Mouse (Mus musculus): ENCODE data around the gene Nxph3.
A peak's percentile ranks its signal among the peaks of the same experiment; 100 is the strongest.

The Nxph3 gene

DNA sequence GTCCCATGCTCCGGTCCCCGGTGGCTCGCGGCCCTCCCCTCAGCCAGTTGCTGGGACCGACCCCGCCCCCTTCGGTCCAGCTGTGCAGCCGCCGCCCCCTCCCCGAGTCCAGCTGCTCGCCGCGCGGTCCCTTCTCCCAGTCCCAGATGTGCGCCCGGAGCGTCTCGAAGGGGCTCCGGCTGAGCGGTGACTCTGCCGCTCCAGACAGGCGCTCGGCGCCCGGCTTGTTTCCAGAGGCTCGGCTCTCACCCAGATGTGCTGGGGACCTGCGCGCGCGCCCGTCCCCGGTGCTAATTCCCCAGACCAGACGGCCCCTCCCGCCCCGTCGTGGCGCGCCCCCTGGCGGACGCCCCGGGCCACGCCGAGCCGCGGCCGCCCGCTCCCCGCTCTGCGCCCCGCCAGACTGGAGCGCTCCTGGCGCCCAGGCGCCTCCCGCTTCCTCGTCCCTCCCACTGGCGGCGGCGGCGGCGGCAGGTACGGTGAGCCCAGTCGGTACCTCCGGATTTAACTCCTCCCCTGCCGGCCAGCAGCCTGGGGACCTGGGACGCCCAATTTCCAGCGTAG, at the start of gene Nxph3:
TSS of gene Nxph3 (minus strand) at position 273 of the 564 bp plus-strand sequence.
- peak; percentile 91 for DNase-seq

DNA sequence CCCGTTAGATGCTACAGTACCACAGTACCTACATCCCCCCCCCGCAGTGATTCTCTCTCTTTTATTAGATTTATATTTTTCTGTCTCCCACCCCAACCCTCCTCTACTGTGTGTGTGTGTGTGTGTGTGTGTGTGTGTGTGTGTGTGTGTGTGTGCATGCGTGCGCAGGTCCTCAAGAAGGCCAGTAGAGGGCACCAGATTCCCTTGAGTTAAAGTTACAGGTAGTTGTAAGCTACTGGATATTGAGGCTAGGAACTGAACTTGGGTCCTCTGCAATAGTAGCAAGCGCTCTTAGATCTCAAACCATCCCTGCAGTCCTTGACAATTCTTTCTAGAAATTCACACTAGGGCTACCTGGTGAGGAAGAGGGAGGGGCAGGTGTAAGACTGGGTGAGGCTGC, 49.5 kb upstream of the Nxph3 start:
- DNase-seq: no peak

DNA sequence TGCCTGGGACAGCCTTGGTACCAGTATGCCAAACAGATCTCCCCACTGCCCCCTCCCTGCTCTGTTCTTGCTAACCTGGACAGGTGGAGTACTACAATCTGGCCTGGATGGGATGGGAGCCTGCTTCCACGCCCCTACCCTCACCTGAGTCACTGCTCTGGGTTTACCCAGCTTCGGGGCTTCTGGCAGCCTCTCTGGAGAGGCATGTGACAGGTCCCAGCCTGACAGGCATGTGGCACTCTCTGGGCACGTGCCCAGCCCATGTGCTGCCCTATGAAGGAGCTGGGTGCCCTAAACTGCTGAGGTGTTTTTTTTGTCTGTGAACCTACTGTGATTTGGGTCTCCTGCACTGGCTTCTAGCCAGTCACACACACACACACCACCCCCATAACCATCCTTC, 46.4 kb upstream of the Nxph3 start:
- DNase-seq: no peak

DNA sequence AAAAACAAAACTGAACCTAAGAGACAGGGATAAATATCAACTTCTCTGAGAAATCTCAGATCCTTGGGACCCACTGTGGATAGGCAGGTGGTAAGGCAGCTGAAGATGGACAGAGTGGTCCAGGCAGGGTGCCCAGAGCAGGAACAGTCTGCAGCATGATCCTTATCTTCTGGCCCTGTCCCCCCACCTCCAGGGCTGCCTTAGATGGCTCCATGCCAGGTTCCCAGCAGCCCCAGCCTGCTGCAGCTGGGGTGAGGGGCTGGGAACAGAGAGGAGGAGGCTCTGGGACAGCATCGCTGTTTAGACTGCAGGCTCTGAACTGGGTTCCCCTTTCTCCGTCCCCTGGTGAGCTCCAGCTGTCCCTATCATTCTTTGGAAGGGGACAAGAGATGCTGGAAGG, 45.4 kb upstream of the Nxph3 start:
- DNase-seq: no peak

DNA sequence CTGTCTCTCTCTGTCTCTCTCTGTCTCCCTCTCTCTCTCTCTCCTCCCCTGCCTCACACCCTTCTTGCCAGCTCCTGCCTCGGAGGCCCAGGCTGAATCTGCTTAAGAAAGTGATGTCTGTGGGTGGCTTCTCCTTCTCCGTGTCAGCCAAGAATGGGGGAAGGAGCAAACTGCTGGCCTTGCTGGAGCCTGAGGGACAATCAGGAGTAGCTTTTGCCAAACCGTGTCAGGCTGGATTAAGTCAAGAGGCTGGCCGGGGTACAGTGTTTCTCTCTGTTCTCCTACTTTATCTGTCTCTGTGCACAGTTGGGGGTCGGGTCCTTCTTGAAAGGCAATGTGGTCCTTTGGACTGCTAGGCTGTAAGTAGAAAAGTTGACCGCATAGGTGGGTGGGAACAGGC, 43.3 kb upstream of the Nxph3 start:
- no peak for DNase-seq

DNA sequence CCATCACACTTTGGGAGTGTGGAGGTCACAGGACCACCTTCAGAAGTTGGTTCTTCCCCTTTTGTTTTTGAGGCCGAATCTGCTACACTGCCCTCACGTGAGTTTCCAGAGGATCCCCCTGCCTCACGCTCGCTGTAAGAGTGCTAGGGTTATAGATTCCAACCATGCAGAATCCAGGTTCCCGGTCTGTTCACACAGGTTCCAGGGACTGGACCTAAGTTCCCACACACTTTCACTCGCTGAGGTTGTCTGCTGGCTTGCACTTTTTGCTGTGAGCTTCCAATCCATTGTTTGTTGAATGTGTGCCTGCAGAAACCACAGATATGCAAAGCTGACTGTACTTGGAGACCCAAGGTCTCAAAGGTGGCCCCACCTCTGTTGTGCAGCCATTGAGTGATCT, 42.7 kb upstream of the Nxph3 start:
- DNase-seq: no peak

DNA sequence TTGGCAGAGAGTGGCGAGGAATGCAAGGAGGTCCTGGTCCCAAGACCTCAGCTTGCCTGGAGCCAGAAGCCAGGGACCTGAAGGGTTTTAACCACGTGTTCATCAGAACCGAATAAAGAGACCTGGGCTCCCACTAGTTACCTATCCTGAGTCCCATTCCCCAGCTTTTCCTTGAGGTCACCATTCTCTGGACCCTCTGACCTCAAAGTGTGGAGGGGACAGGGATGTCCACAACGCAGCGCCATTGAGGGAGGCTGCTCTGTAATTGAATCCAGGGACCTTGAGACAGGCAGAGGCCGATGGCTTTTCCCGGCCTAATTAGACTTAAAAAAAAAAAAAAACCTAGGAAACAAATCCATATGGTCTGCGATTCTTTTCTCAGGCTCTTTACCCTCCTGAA, 40.9 kb upstream of the Nxph3 start:
- DNase-seq: no peak

DNA sequence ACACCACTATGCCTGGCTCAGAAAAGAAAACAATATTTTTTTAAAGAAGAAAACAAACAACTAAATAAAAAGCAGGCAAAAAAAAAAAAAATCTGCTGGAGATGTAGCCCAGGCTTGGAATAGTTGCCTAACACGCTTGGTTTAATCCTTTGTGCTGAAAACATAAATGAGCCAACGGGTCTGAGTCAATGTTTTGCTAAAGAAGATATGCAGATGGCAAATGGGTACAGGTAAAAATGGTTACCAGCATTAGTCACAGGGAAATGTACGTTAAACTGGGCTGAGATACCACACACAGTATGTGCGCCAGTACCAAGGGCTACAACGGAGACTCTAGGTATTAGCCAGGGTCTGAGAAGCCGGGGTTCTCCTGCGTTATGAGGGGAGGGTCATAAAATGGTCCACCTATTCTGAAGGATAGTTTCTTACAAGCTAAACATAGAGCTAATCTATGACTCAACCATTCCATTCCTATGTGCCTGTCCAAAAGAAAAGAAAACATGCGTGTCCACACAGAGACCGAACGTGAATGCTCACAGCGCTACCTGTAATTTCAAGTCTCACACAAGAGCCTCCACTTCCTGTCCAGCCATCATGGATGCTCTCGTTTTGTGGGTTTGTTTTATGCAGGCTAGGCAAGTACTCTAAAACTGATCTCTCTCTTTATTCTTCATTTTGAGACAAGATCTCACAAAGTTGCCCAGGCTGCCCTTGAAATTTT, 36.1 kb upstream of the Nxph3 start:
- DNase-seq: no peak

DNA sequence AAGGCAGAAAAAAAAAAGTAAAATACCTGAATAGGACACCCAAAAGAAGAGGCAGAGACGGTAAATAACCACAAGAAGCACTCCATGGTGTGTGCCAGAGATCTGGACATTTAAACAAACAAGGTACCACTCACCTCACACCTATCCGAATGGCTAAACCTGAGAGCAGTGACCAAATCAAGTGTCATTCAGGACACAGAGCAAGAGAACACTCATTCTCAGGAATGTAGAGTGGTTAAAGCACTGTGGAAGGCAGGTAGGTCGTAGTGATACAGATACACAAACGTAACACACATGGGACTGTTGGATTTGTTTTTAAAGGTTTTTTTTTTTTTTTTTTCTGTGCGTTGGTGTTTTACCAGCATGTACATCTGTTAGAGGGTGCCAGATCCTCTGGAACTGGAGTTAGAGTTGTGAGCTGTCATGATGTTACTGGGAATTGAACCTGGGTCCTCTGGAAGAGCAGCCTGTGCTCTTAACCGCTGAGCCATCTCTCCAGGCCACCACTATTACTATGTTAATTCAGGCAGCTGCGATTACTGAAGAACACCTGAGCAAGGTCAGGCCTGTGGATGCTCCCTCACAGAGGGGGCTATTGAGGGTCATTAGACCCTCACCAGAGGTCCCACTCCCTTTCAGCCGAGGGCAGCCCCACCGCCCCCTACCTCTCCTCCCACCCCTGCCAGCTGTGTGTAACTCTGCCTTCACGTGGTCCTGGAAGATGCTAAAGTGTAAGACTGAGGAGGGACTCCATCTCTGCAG, 31.8 kb upstream of the Nxph3 start:
- no peak for DNase-seq

DNA sequence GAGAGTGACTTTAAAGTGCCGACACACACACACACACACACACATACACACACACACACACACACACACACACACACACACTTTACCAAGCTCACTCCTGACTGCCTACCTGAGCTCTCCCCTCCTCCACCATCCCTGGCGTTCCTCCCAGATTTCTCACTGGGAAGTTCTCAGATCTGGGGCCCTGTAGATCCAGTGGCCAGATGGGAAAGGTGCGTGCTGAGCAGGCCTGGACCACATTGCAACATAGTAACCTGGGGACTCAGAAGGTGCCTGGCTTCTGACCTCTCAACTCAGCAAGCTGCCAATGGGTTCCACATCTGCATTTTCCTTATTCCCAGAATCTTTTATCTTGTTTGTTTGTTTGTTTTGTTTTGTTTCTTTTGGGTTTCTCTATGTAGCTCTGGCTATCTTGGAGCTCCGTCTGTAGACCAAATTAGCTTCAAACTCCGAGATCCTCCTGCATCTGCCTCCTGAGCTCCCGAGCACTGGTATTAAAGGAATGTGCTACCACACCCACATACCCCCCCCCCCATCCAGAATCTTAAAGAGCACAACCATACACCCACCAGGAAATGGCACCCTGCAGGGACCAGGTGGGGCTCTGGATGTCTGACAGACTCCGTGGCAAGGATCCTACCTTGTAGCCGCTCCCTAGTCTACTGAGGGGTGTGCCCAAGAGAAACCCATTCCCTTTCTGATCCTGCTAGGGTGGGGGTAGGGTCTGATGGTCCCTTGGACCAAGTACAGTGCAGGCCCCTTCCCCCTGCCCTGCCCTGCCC, 30.4 kb upstream of the Nxph3 start:
- no peak for DNase-seq

DNA sequence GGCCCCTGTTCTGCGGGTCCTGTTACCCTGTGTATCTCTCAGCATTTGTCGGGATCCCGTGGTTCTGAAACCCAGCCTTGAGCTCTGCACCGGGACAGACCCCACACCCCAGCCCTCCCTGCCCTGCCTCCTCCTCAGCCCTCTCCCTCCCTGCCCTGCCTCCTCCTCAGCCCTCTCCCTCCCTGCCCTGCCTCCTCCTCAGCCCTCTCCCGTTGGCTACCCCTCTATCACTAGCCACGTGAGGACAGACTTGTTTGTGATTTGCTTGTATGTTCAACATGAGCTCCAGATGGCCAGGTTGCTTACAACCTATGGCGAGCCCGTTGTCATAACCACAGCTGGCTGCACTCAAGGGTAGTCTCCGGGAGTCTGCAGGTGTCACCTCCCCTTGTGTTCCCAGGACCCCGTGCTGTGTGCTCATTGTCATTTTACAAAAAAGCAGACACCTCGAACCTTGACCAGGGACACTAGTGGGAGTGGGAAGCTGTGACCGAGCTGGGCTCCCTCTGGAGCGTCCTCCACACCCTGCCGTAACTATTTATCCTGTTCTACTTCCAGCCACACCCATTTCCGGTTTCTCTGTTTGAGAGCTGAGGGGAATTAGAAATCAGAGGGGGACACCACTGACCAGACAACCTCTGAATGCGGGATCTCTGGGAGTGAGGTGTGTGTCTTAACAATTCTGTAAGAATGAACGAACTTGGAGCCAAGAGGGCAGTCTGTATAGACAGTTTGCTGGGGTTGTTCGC, 26.4 kb upstream of the Nxph3 start:
- DNase-seq: no peak

DNA sequence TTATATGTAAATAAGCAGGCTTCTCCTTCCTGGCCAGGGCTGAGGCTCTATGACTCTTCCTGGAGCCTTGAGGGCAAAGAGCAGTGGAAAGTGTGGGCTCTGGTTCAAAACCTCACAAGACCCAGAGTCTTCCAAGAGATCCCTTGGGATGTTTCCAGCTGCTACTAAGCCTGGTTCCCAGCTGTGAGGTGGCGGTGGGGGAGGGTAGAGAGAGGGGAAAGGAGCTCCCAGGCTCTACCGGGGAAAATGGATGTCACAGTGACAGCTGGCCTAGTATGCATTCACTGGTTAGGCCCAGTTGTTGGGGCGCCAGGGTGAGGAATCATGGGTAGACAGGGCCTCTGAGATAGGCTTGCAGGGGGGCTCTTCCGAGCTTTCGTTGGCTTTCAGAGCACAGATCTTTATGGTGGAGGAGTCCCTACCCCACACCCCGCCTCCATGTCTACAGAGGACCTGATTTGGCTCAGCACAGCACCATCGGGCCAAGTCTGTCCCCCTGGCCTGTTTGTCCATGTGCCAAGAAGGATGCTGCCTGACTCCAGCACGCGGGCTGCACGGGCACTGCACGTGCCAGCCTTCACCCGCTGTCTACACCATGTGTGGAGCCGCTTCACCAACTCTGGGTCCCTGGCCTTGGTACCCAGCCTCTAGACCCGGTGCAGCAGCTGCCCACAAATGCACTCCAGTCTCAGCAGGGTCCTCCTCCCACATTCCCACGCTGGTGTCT, 24.2 kb upstream of the Nxph3 start:
- no peak for DNase-seq

DNA sequence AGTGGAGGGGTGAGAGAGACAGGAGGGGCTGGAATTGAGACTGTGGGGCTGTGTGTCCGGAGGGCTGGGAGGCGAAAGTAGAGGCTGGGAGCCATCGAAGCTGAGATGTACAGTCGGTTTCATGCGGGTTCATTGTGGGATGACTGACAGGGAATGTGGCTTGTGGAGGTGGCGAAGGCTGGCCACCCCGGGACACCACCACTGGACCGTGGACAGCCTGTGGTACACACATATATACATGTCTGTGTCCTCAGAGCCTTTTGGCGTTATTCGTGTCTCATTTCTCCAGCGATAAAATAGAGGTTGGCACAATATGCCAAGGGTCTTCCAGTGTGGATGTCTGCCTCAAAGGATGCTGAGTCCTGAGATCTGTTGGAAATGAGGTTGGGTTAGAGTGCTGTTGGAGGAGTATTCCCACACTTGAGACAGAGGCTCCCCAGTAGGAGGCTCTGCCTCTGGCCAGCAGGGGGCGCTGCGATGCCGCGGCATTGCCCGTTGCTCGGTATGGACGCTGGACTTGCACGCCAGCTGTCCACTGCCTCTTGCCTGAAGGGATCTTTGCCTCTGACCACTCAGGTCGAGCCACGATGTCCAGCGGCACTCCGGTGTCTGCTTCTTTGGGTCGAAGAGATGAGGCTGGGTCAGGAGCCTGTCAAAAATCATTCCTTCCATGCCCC, 19.3 kb upstream of the Nxph3 start:
- DNase-seq: peak; percentile 74

DNA sequence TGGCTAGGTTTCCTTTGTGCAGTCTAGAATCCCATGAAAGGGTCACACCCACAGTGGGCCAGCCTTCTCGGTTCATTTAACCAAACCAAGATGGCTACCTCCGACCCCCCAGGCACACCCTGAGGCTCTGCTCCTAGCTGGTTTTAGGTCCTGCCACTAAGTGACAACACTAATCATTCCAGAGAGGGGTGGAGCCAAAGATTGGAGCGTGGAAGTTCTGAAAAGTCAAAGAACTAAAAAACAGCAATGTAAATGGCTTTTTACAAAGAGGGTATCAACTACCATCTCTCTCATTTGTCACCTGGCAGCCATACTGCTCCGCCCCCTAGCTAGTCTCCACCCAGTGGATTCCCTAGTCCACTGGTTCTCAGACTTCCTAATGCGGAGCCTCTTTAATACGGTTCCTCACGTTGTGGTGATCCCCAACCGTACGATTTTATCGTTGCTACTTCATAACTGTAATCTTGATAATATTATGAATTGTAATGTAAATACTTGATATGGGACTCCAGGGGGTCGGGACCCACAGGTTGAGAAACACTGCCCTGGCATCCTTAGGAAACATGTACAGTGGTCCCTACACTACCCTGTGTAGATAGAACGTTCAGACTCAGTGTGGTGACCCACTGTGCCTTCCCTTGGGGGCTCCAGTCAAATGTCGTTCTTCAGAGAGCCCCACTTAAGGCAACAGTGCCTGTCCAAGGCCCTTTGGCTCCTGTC, 18.1 kb upstream of the Nxph3 start:
- DNase-seq: no peak

DNA sequence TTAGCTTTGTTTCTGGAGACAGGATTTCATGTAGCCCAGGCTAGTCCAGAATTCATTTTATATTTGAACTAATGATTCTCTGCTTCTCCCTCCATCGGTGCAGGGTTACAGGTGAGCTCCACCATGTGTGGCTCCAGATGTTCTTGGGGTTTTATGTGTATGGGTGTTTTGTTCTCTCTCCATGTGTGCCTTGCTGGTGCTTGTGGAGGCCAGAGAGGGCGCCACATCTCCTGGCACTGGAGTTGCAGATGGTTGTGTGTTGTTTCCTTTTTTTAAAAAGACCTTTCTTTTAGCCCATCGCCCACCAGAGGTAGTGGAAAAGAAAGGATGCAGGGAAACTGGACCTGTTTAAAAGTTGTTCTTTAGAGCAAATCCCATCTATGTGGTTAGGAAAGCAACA, 13.9 kb upstream of the Nxph3 start:
- no peak for DNase-seq

DNA sequence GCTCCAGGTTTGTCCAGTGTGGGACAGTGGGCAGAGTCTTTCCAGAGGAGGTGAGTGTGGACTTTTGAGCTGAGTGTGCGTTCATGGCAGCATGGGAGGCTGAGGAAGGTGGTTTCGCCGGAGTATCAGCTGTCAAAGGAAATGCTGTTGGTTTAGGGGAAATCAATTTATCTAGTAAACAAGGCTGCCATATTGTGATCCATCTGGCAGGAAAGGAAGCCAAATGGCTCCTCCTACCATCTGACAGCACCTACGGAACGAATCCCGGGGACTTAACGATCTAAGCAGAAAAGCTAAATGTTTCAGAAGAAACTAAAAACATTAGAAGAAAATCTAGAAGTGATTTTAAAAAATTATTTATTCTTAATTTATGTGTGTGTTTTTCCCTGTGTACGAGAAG, 12.9 kb upstream of the Nxph3 start:
- DNase-seq: no peak

DNA sequence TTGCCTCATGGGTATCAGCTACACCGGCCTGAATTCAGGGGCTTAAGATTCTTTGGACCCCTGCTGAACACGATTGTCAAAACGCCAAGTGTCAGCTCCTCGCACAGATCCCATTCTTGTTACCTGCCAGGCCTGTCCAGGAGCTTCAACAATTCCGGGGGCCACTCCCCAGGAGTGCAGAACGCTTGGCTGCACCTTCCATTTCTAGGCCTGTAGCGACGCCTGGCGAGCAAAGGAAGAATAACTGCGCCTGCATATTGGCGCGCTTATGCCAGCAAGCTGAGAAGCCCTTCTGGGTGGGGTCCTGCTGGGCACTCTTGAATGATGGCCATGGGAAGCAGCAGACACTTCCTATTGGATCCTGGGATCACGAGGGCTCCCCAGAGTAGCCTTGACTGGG, 7.2 kb upstream of the Nxph3 start:
- DNase-seq: peak; percentile 87

DNA sequence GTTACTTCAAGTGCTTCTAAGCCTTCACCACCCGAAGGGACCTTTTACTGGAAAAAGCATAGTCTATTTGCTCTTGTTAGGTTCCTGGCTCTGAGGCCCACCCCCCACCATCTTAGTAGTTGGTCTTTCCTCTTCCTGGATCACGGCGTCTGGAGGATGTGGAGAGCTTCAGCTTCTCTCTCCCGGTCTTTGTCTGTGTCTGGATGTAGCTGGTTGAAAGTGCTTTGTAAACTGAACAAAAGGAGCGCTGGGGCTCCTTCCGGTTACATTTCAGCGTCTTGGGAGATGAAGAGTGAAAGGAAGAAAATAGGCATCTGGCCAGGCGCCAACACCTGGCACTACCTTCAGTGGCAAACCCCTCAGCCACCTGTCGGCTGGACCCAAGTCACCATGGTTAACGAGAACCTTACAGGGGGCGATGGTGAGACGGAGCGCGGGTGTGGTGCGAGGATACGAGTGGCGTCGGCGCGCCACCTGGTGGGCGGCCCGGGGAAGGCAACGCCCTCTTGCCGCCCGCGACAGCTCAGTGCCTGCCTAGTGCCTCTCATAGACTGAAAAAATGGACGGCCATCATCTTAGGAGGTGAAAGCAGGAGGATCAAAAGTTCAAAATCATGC, 6.2 kb upstream of the Nxph3 start:
- peak; percentile 90 for DNase-seq

DNA sequence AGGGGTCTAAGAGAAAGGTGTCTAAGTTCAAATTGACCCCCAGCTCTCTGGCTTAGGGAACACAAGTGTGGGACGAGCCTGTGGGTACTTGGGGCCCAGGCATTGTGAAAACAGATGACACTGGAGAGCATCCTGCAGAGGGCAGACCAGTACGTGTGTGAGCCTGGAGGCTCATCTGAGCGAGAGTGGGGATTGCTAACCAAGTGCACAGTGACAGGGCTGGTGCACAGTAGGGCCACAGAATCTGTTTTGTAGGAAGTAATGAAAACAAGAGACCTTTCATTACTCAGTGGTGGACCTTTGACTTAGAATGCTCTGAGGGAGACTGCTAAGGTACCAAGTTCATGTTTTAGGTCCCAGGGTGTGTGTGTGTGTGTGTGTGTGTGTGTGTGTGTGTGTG, 5.6 kb upstream of the Nxph3 start:
- DNase-seq: peak; percentile 45

DNA sequence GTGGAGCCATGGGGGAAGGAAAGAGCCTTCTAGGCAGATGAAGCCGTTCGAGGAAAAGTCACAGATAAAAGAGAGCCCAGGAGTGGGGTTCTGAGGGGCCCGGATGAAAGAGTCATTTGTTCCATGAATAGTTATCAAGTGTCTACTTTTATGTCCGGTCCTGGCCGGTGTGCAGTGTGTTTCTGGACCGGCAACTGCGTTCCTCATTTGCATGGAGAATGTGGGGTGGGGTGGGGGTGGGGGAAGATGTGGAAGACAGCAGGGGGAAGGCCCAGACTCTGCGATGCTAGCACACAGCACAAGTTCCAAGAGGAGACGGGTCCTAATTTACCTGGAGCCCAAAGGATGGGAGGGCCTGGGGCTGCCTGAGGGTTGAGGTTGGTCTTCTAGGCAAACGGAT, 4.9 kb upstream of the Nxph3 start:
- DNase-seq: no peak

All from cerebellum, adult 11-12 months (tissue).